Mouse (Mus musculus): ENCODE data around the gene Pmm2.

The Pmm2 gene

DNA sequence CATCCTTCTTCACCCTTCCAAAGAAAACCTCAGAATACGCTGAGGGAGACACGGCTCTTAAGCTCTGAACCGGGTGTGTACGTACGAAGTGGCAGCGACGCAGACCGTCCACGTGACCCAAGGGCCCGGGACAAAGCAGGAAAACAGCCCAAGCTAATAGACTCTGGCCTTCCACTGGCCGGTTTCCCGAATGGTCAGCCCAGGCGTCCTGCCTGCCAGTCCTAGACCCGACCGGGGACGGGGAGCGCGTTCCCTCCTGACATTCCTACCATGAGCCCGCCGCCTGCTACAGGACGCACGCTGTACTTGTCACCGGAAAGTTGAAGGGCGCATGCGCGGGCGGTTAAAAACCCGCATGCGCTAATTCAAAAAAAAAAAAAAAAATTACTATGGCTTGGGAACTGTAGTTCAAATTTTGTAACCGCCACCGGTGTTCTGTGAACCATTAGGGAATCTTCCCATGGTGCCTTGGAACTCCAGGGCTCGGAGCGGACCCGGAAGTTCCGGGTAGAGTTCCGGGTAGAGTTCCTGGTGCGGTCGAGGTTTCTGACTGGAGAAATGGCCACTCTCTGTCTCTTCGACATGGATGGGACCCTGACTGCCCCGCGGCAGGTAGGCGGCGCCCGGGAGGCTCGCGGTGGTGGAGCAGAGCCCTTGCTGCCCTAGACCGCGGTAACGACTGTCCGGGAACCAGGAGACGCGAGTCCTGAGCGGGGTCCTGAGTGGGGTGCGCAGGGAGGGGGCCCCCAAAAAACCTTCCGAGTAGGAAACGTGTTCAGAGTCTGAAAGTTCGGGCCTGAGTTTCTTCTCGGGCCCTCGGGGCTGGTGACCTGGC, at the start of gene Pmm2, which contains the start of gene Tmem186:
Pmm2 (plus strand) TSS at position 458 of the 835 bp plus-strand sequence.
Tmem186 (minus strand) TSS at position 496 of the 835 bp plus-strand sequence.
- DNase-seq (ENCODE audit: low read depth, low spot score): peak; percentile 97

DNA sequence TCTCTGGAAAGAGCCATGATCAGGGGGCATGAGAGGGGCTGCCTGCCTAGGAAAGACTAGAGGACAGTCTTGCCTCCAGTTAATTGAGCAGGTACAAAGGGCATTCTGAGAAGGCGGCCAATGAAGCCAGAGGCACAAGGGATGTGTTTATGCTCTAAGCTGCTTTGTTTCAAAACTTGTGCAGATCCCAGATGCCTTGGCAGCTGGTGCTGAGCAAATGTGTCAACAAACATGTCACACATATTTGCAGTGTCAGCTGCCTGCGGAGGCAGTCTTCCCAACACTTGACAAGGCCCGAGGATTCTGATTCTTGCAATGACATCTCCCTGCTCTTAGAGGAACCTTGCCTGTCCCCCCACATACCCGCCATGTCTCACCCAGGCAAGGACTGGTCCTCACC, 42.1 kb upstream of the Pmm2 start:
- DNase-seq (ENCODE audit: low read depth, low spot score): peak; percentile 79

DNA sequence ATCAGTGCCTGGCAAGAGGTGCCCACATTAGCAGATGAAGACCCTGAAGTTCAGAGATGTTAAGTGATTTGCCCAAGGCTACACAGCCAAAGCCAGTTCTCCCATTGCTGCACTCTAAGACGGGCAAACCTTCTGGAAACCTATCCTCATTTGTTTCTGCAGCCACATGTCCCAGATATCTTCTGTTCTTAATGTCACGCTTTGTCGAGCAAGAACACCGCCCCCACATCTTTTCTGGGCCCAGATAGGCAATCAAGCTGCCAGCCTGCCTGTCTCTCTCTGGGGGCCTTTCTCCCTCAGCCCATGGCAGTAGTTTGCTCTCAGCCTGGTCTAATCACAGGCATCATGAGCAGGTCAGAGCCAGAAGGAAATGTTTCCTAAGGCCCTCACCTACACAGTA, 41.1 kb upstream of the Pmm2 start:
- peak; percentile 60 for DNase-seq (ENCODE audit: low read depth, low spot score)

DNA sequence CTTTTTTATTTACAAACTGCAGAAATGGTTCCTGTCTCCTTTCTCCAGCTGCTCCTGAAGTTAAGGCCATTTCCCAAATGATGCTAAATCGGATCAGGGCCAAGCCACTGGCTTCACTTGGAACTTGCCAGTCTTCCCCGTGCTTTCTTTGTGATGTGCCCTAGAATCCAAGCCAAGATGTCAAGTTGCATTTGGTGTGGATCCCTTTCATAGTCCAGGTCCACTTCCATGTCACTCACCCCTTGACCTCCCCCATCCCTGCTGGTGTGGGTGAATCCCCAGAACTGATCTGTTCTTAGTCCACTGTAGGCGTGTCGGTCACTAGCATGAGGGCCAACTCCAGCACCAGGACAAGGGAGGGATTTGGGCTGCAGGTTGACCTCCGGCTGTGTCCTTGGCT, 40.0 kb upstream of the Pmm2 start:
- DNase-seq (ENCODE audit: low read depth, low spot score): no peak

DNA sequence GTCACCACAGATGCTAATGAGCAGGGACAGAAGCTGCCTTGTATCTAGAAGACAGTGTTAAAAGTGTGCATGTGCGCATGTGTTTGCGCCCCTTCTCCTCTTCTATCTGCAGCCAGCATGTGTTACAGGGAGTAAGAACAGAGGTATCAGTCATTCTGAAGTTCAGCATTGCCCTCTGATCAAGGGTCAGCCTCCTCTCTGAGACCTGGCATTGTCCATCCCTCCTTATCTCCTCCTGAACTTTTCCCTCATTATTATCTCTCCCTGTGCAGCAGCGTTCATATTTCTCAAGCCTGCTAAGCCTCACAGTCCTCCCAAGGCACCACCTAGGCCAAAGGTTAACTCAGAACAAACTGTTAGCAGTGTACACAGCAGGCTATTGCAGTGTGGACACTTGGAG, 33.7 kb upstream of the Pmm2 start:
- no peak for DNase-seq (ENCODE audit: low read depth, low spot score)

DNA sequence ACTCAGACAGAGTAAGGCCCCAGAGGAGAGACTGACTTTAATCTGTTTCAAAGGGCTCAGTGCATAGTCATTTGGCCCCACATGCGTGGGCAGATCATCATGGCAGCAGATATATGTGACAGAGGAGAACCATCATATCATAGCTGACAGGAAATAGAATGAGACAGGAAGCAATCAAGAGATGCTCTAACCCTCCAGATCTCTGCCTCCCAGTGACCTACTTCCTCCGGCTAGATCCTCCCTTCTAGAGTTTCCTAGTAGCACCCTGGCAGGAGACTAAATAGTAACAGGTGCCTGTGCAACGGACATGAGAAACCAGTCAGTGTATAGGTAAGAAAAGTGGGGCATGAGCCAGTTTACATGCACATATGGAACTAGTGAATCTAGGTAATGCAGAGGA, 27.1 kb upstream of the Pmm2 start:
- DNase-seq (ENCODE audit: low read depth, low spot score): no peak

DNA sequence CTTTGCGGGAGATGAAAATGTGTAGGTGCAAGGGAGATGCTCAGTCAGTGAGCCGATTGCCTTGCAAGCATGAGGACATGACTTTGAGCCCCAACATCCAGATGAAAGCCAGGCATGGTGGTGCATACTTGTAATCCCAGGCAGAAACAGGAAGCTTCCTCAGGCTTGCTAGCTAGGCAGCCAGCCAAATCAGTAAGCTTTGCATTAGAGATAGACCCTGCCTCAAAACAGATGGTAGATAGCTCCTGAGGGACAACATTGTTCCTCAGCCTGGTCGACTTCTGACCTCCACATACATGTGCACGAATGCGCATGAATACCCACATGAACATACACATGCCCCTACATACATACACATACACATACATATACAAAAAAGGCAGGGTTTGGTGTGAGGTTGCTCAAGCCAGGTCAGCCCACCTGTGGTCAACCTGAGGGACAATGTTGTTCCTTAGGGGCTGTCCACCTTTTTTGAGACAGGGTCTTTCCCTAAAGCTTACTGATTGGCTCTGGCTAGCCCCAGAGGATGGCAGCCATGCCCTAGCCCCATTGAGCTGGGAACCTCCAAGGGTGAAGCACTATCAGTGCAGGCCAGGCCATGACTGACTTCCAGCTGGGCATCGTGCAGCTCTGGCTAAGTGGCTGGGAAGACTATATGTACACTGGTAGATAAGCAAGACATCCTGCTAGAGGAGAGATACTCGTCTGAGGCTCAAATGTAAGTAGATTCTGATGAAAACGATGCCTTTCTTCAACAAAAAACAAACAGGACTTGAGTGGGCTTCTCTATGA, 25.1 kb upstream of the Pmm2 start:
- no peak for DNase-seq (ENCODE audit: low read depth, low spot score)

DNA sequence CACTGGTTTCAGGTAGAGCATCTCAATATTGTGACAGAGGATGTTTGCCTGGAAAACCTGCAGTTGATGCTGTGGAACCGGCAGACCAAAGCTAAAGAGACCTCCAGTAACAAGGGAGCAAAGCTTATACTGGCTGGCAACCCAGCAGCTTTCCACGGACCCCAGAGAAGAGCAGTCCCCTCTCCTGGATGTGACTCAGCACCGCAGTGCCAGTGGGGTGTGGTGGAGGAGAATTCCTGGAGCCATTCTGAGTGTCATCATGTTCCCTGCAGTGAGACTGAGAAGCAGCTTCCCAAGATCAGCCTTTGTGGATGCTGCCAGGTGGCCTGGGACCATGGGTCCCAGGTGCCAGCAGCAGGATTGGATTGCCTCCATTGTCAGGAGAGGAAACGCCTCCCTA, 24.4 kb upstream of the Pmm2 start:
- DNase-seq (ENCODE audit: low read depth, low spot score): no peak

DNA sequence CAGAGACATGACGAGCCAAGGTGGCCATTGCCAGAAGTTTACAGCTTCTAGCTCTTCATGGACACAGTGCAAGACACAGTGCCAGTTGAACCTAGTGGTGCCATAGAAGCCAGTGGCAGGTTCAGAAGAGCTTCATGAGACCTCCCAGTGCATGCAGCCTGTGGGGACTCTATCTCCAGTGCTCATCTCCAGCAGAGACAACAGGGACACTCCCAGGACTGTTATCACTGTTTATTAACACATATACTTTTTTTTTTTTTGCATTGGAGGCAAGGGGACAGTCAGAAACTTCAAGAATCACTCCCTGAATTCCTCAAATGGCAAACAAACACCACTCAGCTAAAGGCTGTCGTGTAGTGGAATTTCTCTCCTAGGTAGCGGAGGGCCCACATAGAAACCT, 24.0 kb upstream of the Pmm2 start:
- no peak for DNase-seq (ENCODE audit: low read depth, low spot score)

DNA sequence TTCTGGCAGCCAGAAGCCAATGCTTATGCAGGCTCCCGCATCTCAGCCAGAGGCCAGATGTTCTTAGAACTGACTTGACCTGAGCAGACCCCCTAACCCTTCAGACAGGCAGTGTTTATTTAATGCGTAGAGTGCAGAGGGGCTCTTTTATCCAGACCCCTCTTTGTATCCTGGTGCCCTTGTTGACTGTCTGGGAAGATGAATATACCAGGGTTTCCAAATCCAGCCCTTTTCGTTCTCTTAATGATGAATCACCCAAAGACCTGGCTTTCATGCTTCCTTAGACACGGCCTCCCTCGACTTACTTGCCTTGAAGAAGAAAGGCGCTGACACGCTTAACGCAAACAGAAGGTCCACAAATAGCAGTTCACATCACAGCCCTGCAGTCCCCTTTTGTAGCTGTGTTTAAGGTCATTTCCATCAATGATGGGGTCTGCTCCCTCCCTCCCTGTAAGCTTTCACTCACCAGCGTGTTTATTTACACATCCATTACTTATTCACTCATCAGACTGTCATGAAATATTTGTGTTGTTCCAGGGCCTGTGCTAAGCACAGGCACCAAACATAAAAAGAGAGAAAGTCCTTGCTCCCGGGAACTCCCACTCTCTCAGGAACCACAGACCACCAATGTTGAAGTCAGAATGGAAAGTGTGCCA, 17.7 kb upstream of the Pmm2 start:
- DNase-seq (ENCODE audit: low read depth, low spot score): no peak

DNA sequence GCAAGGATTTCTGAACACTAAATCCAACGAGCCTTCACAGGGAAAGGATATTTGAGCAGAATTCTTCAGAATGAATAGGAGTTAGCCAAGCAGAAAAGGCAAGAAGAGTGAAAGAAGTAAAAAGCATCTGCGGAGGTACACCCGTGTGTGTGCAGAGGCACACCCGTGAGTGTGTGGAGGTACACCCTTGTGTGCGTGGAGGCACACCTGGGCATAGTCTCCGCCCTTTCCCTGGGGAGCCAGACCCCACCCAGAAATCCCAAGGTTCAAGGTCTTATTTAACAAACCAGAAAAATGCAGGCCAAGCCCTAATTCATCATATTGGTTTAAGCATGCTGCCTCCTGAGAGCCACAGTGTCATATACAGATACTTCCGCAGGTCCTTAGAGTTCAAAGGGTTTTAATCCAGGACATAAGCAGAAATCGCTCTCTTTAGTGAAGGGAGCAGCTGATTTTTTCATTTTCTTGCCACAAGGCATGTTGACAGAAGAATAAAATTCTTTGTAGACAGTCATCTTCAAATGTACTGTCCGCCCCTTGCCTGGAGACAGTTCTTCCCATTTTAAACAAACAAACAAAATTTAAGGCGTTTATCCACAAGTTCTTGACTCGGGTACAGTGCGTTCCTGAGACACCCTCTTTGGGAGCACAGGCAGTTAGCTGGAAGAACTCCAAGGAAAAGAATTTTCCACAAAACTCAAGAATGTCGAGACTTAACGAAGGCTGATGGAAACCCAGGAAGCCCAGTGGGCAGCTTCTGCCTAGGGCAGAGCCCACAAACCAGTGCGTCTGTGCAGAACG, 17.0 kb upstream of the Pmm2 start:
- no peak for DNase-seq (ENCODE audit: low read depth, low spot score)

DNA sequence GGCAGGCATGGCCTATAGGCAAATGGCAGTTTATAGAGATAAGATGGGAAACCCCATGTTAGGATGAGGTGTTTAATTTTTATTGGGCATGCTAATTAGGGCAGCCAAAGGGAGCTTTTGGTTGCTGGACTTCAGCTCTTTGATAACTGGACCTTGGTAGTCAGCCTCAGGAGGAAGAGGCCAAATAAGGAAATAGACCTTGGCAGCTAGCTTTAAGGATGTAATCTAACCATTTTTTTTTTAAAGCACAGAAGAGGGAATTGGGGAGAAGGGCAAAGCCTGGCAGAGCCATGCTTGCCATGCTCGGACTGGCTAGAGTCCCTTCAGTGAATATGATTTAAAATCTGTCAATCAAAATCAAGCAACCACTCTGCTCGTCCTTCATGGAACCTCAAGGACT, 7.1 kb upstream of the Pmm2 start:
- DNase-seq (ENCODE audit: low read depth, low spot score): no peak

DNA sequence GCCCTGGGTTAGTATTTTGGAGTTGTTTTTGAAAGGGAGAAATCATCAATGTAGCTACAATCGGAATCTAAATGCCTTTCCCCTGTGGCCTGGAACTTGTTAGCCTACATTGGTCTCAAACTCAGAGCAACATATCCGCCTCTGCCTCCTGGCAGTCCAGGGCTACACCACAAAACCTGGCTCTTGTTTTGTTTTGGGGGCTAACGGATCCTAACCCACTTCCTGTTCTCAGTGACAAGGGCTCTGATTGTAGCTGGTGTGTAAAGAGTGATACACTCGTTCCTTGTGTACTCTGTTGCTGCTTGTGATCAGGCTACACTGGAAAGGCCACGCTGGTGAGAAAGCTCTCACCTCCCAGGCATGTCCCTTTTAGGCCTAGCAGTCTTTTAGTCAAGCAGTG, 6.0 kb upstream of the Pmm2 start:
- DNase-seq (ENCODE audit: low read depth, low spot score): no peak

DNA sequence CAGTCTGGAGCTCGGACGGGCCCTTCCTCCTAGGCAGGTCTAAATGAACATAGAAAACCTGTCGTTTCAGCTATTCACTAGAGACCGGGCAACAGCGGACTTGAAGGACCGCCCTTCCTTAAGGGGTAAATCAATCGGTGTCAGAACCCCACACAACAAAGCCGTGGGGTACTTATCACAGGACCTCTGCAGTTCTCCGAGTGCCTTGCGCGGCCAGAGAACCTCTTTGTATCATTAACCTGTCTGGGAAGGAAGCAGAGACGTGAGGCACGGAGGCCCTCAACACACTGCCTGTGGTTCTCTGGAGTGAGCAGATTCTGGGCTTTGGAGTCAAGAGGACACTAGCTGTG, 632 bp upstream of the Pmm2 start:
- no peak for DNase-seq (ENCODE audit: low read depth, low spot score)

DNA sequence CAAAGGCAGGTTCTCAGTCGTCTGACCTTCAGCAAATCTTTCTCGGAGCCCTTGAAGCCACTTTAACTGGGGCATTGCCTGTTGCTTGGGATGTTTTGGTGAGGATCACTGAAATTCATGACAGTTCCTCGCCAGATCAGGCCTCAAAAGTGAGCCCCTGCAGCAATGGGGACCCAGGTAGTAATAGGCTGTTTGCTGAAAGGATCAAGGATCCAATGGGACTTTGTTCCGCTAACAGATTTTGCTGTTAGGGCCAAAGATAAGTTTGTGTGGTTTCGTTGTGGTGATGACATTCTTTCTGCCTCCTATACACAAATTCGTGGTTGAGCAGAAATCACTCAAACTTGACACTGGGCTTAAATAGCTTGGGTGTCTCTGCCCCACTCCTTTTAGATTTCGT, 657 bp downstream of the Pmm2 start:
- no peak for DNase-seq (ENCODE audit: low read depth, low spot score)

DNA sequence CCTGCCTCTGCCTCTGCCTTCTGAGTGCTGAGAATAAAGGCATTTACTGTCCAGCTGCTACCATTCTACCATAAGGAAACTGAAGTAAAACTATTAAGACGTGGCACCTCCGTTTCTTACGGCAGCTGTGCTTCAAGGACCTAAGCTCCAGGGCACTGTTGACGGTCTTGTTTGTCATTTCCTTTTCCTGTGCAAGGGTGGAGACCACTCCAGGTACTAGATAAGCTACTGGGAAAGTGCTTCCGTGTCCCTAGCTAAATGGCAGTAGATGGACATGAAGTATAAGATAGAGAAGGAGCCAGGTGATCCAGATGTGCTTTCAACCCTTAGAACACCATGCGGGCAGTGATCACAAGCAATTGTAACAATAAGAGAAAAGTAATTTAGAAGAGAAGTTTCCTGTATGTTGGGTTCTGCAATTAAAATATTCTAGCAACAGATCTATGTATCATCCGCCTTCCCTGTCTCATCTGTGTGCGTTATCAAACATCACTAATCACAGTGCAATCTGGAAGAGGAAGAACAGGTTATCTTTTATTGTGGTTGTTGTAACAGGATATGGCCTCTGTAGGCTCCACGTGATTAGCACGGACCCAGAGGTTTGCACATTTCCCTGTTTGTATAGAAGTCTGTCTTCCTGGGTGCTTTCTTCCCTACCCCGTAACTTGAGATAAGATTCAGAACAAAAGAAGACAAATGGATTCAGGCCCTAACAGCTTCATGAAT, 2.2 kb downstream of the Pmm2 start:
- DNase-seq (ENCODE audit: low read depth, low spot score): no peak

DNA sequence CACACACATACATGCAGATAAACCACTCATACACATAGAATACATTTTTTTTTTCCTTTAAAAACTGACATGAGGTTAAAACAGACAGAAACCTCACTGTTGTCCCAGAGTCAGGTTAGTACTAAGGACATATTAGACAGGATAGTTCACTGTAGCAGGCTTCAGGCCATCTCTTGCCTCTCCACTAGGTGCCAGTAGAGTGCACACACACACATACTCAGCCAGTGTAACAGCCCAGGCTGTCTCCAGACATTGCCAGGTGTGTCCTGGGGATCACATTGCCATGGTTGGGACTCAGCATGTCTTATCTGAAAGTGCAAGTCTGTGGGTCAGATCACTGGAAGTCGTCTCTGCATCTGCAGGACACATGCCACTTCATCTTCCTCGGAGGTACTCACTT, 6.4 kb downstream of the Pmm2 start:
- no peak for DNase-seq (ENCODE audit: low read depth, low spot score)

DNA sequence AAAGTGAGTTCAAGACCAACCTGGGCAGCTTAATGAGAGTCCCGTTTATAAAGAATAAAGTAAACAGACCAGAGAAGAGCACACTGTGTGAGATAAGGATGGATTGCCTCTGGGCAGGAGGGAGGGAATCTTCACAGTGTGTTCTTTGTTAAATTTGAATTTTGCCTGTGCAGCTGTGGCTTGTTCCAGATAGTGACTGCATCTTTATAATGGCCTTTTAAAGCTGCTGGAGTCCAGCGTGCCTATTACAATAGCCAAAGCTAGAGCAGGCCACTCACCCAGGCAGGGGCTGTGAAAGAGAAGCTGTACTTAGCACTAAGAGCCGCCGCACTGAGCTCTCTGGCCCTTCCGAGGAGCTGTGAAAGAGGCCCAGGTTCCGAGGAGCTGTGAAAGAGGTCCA, 8.1 kb downstream of the Pmm2 start:
- peak; percentile 33 for DNase-seq (ENCODE audit: low read depth, low spot score)

DNA sequence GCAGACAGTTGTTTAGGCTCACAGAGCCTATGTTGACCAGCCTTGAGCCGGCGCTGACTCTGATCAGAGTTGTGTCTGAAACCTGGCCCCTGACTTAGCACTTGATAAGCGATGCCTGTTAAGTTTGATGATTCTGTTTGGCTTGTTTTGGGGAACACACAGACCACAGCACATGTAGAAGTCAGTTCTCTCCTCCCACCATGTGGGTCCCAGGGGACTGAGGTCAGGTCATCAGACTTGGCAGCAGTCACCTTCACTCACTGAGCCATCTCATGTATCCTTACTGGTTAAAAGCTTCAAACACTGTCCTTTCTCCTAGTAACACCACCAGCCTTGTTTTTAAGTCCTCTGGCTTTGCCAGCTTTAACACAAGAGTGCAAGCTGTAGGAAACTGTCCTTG, 12.5 kb downstream of the Pmm2 start:
- DNase-seq (ENCODE audit: low read depth, low spot score): no peak

DNA sequence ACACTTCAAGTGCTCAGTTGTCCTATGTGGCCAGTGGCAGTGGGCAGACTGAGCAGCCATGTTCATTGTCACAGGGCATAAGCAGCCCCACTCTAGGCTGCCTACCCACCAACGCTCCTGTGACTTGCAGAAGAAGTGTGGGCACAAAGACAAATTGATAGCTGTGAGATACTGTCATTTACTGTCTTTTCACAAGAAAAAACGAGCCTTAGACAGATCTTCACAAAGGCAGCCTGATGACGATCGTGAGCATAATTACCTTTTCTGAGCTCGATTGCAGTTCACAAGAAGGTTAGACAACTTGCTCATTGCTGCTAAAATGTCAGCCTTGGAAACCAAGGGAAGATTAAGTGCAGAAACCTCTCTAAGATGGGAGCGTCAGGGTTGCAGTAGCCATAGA, 17.6 kb downstream of the Pmm2 start:
- DNase-seq (ENCODE audit: low read depth, low spot score): no peak

DNA sequence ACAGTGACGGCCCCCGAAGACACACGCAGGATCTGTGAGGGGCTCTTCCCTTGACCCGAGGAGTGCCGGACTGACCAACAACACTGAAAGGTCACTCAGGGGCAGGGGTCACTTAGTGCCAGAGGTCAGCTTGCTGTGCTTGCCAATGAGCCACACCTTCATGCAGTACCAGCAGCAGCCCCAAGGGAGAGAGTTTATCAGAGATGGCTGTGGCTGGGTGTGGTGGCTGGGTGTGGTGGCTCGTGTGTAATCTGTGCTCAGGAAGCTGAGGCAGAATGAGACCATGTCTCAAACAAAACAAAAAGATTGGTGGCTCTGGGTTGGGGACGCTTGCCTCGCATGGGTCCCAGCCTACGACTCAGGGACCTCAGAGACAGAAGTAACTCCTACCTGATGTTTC, 18.1 kb downstream of the Pmm2 start:
- DNase-seq (ENCODE audit: low read depth, low spot score): no peak

Data from telencephalon, adult 2 months (tissue).